In genomic region chr11:90230671-90231070, GRCm38 (mm10) we compare ENCODE assay signal across 15 mouse cellular contexts. TPM values are rescaled to one million over a fixed set of nuclear protein-coding genes. Genes with fewer than 3 reads are reported as not detected.
DNase-seq lines count a peak whose midpoint lies in the region; ATAC-seq lines count a peak whose summit lies in the region.
"Had no signal": no experiment of that assay in that cellular context is flagged by ENCODE, and none has a peak within 500 bp of the region (broad histone marks: within the 10 kb centered on the region; RNA-seq: fewer than 3 reads in every experiment).

No protein-coding gene starts in this region.

- no peak overlapping the region for H3K4me3 ChIP-seq in heart, embryonic 11.5 days (ENCODE audit: low read depth, low read length)
- no peak overlapping the region for H3K4me3 ChIP-seq in heart, embryonic 13.5 days
- H3K4me3 ChIP-seq in lung, embryonic 16.5 days (ENCODE audit: low read length), result no peak overlapping the region
- H3K4me3 ChIP-seq: embryonic facial prominence, embryonic 13.5 days; midbrain, embryonic 12.5 days had no signal

- no peak for DNase-seq in heart, postnatal 36 days
- peak; percentile 50 for DNase-seq in Muller cell, postnatal 12 days (ENCODE audit: inconsistent ontology term)
- no peak for DNase-seq in right cerebral cortex, adult 18-20 months
- DNase-seq in right cerebral cortex, postnatal 4 days, result no peak
- DNase-seq: adrenal gland, adult 2 months; cerebellum, postnatal 25 days; forebrain, postnatal 0 days; retina, postnatal 1 day; thymus, postnatal 4 days had no signal

- intact Hi-C loops in heart, postnatal 36 days (cut with DNase I), result no loop called here

- no peak overlapping the region for H3K4me2 ChIP-seq in heart, embryonic 11.5 days
- H3K4me2 ChIP-seq in heart, embryonic 13.5 days, result 0 out of 2 replicates have a peak overlapping the region, but pooled peaks have one; percentile 8
- H3K4me2 ChIP-seq in lung, embryonic 16.5 days (ENCODE audit: low read depth, low read length), result no peak overlapping the region; the same call in 1 of the 2 replicates
- H3K4me2 ChIP-seq: embryonic facial prominence, embryonic 13.5 days; midbrain, embryonic 12.5 days had no signal

- H3K4me1 ChIP-seq in heart, embryonic 11.5 days (ENCODE audit: control insufficient read depth, insufficient read depth, low read length), result peaks cover 18% of the 10 kb centered on the region
- peaks cover 28% of the 10 kb centered on the region for H3K4me1 ChIP-seq in heart, embryonic 13.5 days
- H3K4me1 ChIP-seq in lung, embryonic 16.5 days (replicated peaks; ENCODE audit: control insufficient read depth, insufficient read depth, low read length), result peaks cover 19% of the 10 kb centered on the region

- H3K9ac ChIP-seq in heart, embryonic 11.5 days (ENCODE audit: low read depth, low read length), result no peak overlapping the region
- H3K9ac ChIP-seq in heart, embryonic 13.5 days, result no peak overlapping the region
- H3K9ac ChIP-seq in lung, embryonic 16.5 days (ENCODE audit: low read length), result no peak overlapping the region
- H3K9ac ChIP-seq: embryonic facial prominence, embryonic 13.5 days; forebrain, postnatal 0 days; liver, embryonic 14.5 days; midbrain, embryonic 12.5 days had no signal

- H3K36me3 ChIP-seq in heart, embryonic 11.5 days (ENCODE audit: control insufficient read depth, insufficient read depth, low read length), result no peaks in the 10 kb centered on the region
- H3K36me3 ChIP-seq in heart, embryonic 13.5 days, result no peaks in the 10 kb centered on the region
- no peaks in the 10 kb centered on the region for H3K36me3 ChIP-seq in lung, embryonic 16.5 days (ENCODE audit: control insufficient read depth, insufficient read depth, low read length)
- H3K36me3 ChIP-seq: embryonic facial prominence, embryonic 13.5 days; midbrain, embryonic 12.5 days had no signal

- no peak for ATAC-seq in heart, embryonic 11.5 days (replicated peaks; ENCODE audit: insufficient number of reproducible peaks, low FRiP score, low TSS enrichment)
- ATAC-seq in heart, embryonic 13.5 days (ENCODE audit: extremely low read depth, insufficient number of reproducible peaks, low FRiP score, low TSS enrichment), result no peak
- peak; percentile 79 for ATAC-seq in lung, embryonic 16.5 days (ENCODE audit: low read depth)
- ATAC-seq: forebrain, postnatal 0 days had no signal

- WGBS in heart, embryonic 11.5 days (ENCODE audit: insufficient replicate concordance), result 59% methylated on average over 2 of the region's 2 CpGs
- WGBS in heart, embryonic 13.5 days, result 45% methylated on average over 2 of the region's 2 CpGs
- WGBS in lung, embryonic 16.5 days, result 32% methylated on average over 2 of the region's 2 CpGs

- H3K27ac ChIP-seq in heart, embryonic 11.5 days (ENCODE audit: low read depth, low read length), result 0 out of 2 replicates have a peak overlapping the region, but pooled peaks have one; percentile 1
- peak overlapping the region; percentile 48 for H3K27ac ChIP-seq in heart, embryonic 13.5 days (replicated peaks)
- H3K27ac ChIP-seq in lung, embryonic 16.5 days (ENCODE audit: low read length), result peak overlapping the region; percentile 65
- H3K27ac ChIP-seq: embryonic facial prominence, embryonic 13.5 days; liver, embryonic 14.5 days; midbrain, embryonic 12.5 days had no signal

- H3K27me3 ChIP-seq in heart, embryonic 11.5 days (ENCODE audit: control insufficient read depth, insufficient read depth, low read length), result no peaks in the 10 kb centered on the region
- H3K27me3 ChIP-seq in heart, embryonic 13.5 days (replicated peaks), result no peaks in the 10 kb centered on the region
- H3K27me3 ChIP-seq in lung, embryonic 16.5 days (ENCODE audit: control insufficient read depth, insufficient read depth, low read depth, low read length), result no peaks in the 10 kb centered on the region
- H3K27me3 ChIP-seq: embryonic facial prominence, embryonic 13.5 days; midbrain, embryonic 12.5 days had no signal

- H3K9me3 ChIP-seq in heart, embryonic 11.5 days (replicated peaks; ENCODE audit: control insufficient read depth, low read length), result no peaks in the 10 kb centered on the region
- H3K9me3 ChIP-seq in heart, embryonic 13.5 days, result no peaks in the 10 kb centered on the region
- H3K9me3 ChIP-seq in lung, embryonic 16.5 days (ENCODE audit: control insufficient read depth, low read length), result no peaks in the 10 kb centered on the region
- H3K9me3 ChIP-seq: embryonic facial prominence, embryonic 13.5 days; midbrain, embryonic 12.5 days had no signal

RNA-seq across cellular contexts. Expression of gene Mmd, which starts 18.6 kb away (rescaled TPM):
- polyA plus RNA-seq in heart, embryonic 11.5 days (2014; fragmentation: Nextera tagmentation; extraction: Ambion mirVana), result 76.1 and 93.0 TPM in 2 replicates
- total RNA-seq in heart, postnatal 36 days (2021), result 10 to 100 TPM; 21.8 to 38.8 TPM
- polyA plus RNA-seq in heart, embryonic 13.5 days (2015; fragmentation: Nextera tagmentation; extraction: Ambion mirVana), result 84.1 and 99.1 TPM in 2 replicates
- polyA plus RNA-seq in lung, embryonic 16.5 days (2015; fragmentation: Nextera tagmentation; extraction: Ambion mirVana), result 40.5 and 46.2 TPM in 2 replicates

RNA-seq across cellular contexts. Expression of gene Gm45716, which starts 43.2 kb away (rescaled TPM):
- polyA plus RNA-seq in heart, embryonic 11.5 days (2014; fragmentation: Nextera tagmentation; extraction: Ambion mirVana), result 50.9 TPM in 2 replicates
- 1 to 10 TPM; 8.6 to 9.6 TPM for total RNA-seq in heart, postnatal 36 days (2021)
- 42.2 and 52.1 TPM in 2 replicates for polyA plus RNA-seq in heart, embryonic 13.5 days (2015; fragmentation: Nextera tagmentation; extraction: Ambion mirVana)
- 6.8 and 8.2 TPM in 2 replicates for polyA plus RNA-seq in lung, embryonic 16.5 days (2015; fragmentation: Nextera tagmentation; extraction: Ambion mirVana)

Comparison
In these comparisons a context has a peak if more than half of its experiments do, and no peak if none do; other contexts are left out.
1. H3K27ac ChIP-seq: peak in every context shown above with its lines; median percentile 65 in lung, embryonic 16.5 days; 48 in heart, embryonic 13.5 days; 1 in heart, embryonic 11.5 days.